ENCODE assay signal across 7 mouse cellular contexts in genomic region chr2:158028354-158028863, GRCm38 (mm10). TPM values are rescaled to one million over a fixed set of nuclear protein-coding genes. Genes with fewer than 3 reads are reported as not detected.
DNase-seq lines count a peak whose midpoint lies in the region; ATAC-seq lines count a peak whose summit lies in the region.

Tti1 (minus strand) TSS chr2:158028433.
Rprd1b (plus strand) TSS chr2:158028497.

- H3K4me1 ChIP-seq in intestine, embryonic 15.5 days (replicated peaks), result peaks cover 20% of the 10 kb centered on the region
- H3K4me1 ChIP-seq in midbrain, embryonic 10.5 days, result peaks cover 44% of the 10 kb centered on the region

- WGBS in intestine, embryonic 15.5 days, result under 1% methylated on average over 52 of the region's 52 CpGs
- under 1% methylated on average over 52 of the region's 52 CpGs for WGBS in midbrain, embryonic 10.5 days

- H3K36me3 ChIP-seq in intestine, embryonic 15.5 days, result no peaks in the 10 kb centered on the region
- H3K36me3 ChIP-seq in midbrain, embryonic 10.5 days, result peaks cover 28% of the 10 kb centered on the region

- H3K9ac ChIP-seq in intestine, embryonic 15.5 days, result peak within 1 kb of the TSS; percentile 90

- DNase-seq in adrenal gland, adult 18-20 months (ENCODE audit: low spot score in 2 of 2), result peak; percentile 94 to 95
- peak; percentile 98 for DNase-seq in embryo, embryonic 11 days
- peak; percentile 86 to 92 for DNase-seq in gastrocnemius, postnatal 36 days
- DNase-seq in left cerebral cortex, postnatal 25 days (ENCODE audit: low spot score in 2 of 2), result peak; percentile 94 to 95
- DNase-seq in midbrain, embryonic 10.5 days (ENCODE audit: low spot score), result peak; percentile 96
- DNase-seq in right cerebral cortex, postnatal 4 days, result peak; percentile 95

- peak; percentile 98 for ATAC-seq in intestine, embryonic 15.5 days

- no peaks in the 10 kb centered on the region for H3K9me3 ChIP-seq in intestine, embryonic 15.5 days
- H3K9me3 ChIP-seq in midbrain, embryonic 10.5 days (replicated peaks), result no peaks in the 10 kb centered on the region

- H3K4me2 ChIP-seq in intestine, embryonic 15.5 days (replicated peaks), result peak within 1 kb of the TSS; percentile 66

- peak within 1 kb of the TSS; percentile 90 for H3K4me3 ChIP-seq in intestine, embryonic 15.5 days (replicated peaks)
- H3K4me3 ChIP-seq in midbrain, embryonic 10.5 days, result peak within 1 kb of the TSS; percentile 96

- intact Hi-C loops in gastrocnemius, postnatal 36 days (cut with DNase I), result no loop called here
- intact Hi-C loops in left cerebral cortex, postnatal 25 days (cut with DNase I), result loop anchor here (5.0 kb wide), 1 partner anchor 291 kb away; the partner anchor contains the start of gene Ctnnbl1

- H3K27me3 ChIP-seq in intestine, embryonic 15.5 days (replicated peaks), result no peaks in the 10 kb centered on the region
- H3K27me3 ChIP-seq in midbrain, embryonic 10.5 days (ENCODE audit: low read depth, poor library complexity, severe bottlenecking), result no peaks in the 10 kb centered on the region

- peak within 1 kb of the TSS; percentile 96 for H3K27ac ChIP-seq in intestine, embryonic 15.5 days
- H3K27ac ChIP-seq in midbrain, embryonic 10.5 days (replicated peaks), result peak within 1 kb of the TSS; percentile 98

RNA-seq across cellular contexts. Expression of gene Tti1, which starts in this region (rescaled TPM):
- total RNA-seq in adrenal gland, adult 18-20 months (2021), result 10 to 100 TPM; 17.8 to 18.9 TPM
- total RNA-seq in gastrocnemius, postnatal 36 days (2021), result 10 to 100 TPM; 14.5 to 18.3 TPM
- 20.8 and 21.3 TPM in 2 replicates for polyA plus RNA-seq in intestine, embryonic 15.5 days (2015; fragmentation: Nextera tagmentation; extraction: Ambion mirVana)
- 10 to 100 TPM; 20.3 to 21.0 TPM for total RNA-seq in left cerebral cortex, postnatal 25 days (2021)
- 41.6 and 43.4 TPM in 2 replicates for polyA plus RNA-seq in midbrain, embryonic 10.5 days (2016; fragmentation: Nextera tagmentation; extraction: Ambion mirVana)

RNA-seq across cellular contexts. Expression of gene Rprd1b, which starts in this region (rescaled TPM):
- total RNA-seq in adrenal gland, adult 18-20 months (2021), result 10 to 100 TPM; 28.6 to 35.3 TPM
- 10 to 100 TPM; 20.8 to 23.9 TPM for total RNA-seq in gastrocnemius, postnatal 36 days (2021)
- polyA plus RNA-seq in intestine, embryonic 15.5 days (2015; fragmentation: Nextera tagmentation; extraction: Ambion mirVana), result 40.3 and 40.7 TPM in 2 replicates
- 10 to 100 TPM; 38.5 to 45.4 TPM for total RNA-seq in left cerebral cortex, postnatal 25 days (2021)
- 56.6 and 60.8 TPM in 2 replicates for polyA plus RNA-seq in midbrain, embryonic 10.5 days (2016; fragmentation: Nextera tagmentation; extraction: Ambion mirVana)

Comparison
In these comparisons a context has a peak if more than half of its experiments do, and no peak if none do; other contexts are left out.
1. Peak in every context shown above with its lines: DNase-seq, ATAC-seq, H3K4me3 ChIP-seq and H3K27ac ChIP-seq.